Mouse (Mus musculus) neural tube, embryonic 12.5 days (tissue): Measurements from ENCODE around the gene Dnajb11. TPM values are rescaled to one million over a fixed set of nuclear protein-coding genes. Genes with fewer than 3 reads are reported as not detected.

ENCODE experiments used
- ATAC-seq: fragments of 200-750 bp; cut with Nextera tagmentation; 2 replicates; pipeline ENCODE4 v1.8.0; 2017; ENCODE audit warnings: low read depth, mild to moderate bottlenecking, moderate TSS enrichment, moderate library complexity; ENCODE audit not compliant: low FRiP score
- H3K27ac ChIP-seq: fragments of 300-500 bp; sonication (generic); 2 replicates; pipeline ENCODE4 v1.5.1; 2016
- H3K27me3 ChIP-seq: fragments of 300-500 bp; sonication (generic); replicated peaks from 2 replicates; pipeline ENCODE4 v1.6.1; 2016; ENCODE audit warnings: mild to moderate bottlenecking
- H3K36me3 ChIP-seq: fragments of 300-500 bp; sonication (generic); 2 replicates; pipeline ENCODE4 v1.6.1; 2016; ENCODE audit warnings: mild to moderate bottlenecking
- H3K4me1 ChIP-seq: fragments of 300-500 bp; sonication (generic); 2 replicates; pipeline ENCODE4 v1.6.1; 2016
- H3K4me2 ChIP-seq: fragments of 300-500 bp; sonication (generic); replicated peaks from 2 replicates; pipeline ENCODE4 v1.6.1; 2016; ENCODE audit warnings: mild to moderate bottlenecking
- H3K4me3 ChIP-seq: fragments of 300-500 bp; sonication (generic); 2 replicates; pipeline ENCODE4 v1.5.1; 2016
- H3K9ac ChIP-seq: fragments of 300-500 bp; sonication (generic); 2 replicates; pipeline ENCODE4 v1.6.1; 2016; ENCODE audit warnings: mild to moderate bottlenecking
- H3K9me3 ChIP-seq: fragments of 300-500 bp; sonication (generic); 2 replicates; pipeline ENCODE4 v1.6.1; 2016; ENCODE audit warnings: mild to moderate bottlenecking
- WGBS: fragments of 180-500 bp; shearing (Covaris S2); methylation state at CpG from one replicate; pipeline ENCODE4 v1.1.7; 2016; 5-methylcytosine and 5-hydroxymethylcytosine counted together
- polyA plus RNA-seq: library from polyadenylated mRNA; unstranded; fragments of >200 nt; fragmentation: Nextera tagmentation; extraction: Ambion mirVana; gene quantifications from 2 replicates; pipeline ENCODE4 v1.2.1, GENCODE M21; 2016

The Dnajb11 gene
- 107 and 112 TPM in 2 replicates for polyA plus RNA-seq

DNA sequence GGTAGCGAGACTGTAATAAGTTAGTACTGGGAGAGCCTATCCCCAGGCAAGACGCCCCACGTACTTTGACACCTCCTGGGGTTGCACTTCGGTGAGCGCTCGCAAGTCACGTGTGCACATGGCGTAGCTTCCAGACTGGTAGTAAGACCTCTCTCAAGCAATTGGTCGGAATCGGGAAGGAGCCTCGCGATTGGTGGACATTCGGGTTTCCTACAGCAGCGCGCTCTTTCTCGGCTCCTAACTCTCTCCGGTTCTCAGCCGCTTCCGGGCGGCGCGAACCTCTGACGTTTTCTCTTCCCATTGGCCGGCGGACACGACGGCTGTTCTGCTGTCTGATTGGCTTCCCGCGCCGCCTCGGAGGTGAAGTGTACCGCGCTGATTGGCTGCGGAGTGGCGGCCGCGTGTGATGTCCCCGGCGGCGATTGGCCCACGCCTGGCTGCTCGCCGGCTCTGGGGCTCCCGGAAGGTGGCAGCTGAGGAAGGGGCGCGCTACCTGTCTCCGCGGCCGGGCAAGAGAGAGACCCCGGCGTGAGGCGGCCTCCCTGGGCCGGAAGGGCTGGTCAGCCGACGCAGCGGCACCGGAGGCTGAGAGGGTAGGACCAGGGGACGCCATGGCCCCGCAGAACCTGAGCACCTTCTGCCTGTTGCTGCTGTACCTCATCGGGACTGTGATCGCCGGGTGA, at the start of gene Dnajb11, which contains the start of gene Tbccd1:
TSS of gene Dnajb11 (plus strand) at position 415 of the 683 bp plus-strand sequence.
TSS of gene Tbccd1 (minus strand) at position 239 of the 683 bp plus-strand sequence.
- H3K4me2 ChIP-seq = peak within 1 kb of the TSS; percentile 96
- no peak within 1 kb of the TSS for H3K27ac ChIP-seq
- no peaks in the 10 kb centered on the region for H3K9me3 ChIP-seq
- under 1% methylated on average over 62 of the region's 62 CpGs for WGBS
- H3K36me3 ChIP-seq = peaks cover 2% of the 10 kb centered on the region
- H3K27me3 ChIP-seq = no peaks in the 10 kb centered on the region
- H3K4me1 ChIP-seq = peaks cover 15% of the 10 kb centered on the region
- peak; percentile 100 for ATAC-seq
- peak within 1 kb of the TSS; percentile 89 for H3K4me3 ChIP-seq
- peak within 1 kb of the TSS; percentile 83 for H3K9ac ChIP-seq

DNA sequence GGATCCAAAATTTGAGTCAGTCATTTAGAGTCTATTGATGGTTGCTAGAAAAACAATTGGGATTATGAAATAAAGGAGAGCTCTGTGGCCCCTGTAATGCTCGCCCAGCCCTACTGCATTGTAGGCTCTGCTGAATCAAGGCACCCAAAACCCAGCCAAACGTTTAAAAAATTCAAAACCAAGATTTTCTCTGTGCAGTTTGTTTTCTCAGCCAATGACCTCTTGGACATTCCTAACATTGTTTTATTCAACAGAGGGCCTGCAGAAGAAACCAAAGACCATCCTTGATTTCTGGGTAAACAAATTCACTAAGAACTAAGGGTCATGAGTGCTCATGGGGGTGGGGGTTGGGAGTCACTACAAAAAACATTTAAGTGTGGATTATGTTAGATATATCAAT, 46.2 kb upstream of the Dnajb11 start, which contains the start of gene Crygs:
TSS of gene Crygs (minus strand) at position 101 of the 400 bp plus-strand sequence.
- Histone ChIP-seq H3K4me2 (no peak within 1 kb of the TSS), H3K36me3 (peaks cover 10% of the 10 kb centered on the region; the same call in 1 of the 2 replicates), H3K4me1 (no peaks in the 10 kb centered on the region), H3K4me3 (no peak within 1 kb of the TSS), H3K27me3 (peaks cover 17% of the 10 kb centered on the region), H3K27ac (no peak within 1 kb of the TSS), H3K9ac (no peak within 1 kb of the TSS), H3K9me3 (no peaks in the 10 kb centered on the region)
- 83% methylated on average over 2 of the region's 2 CpGs for WGBS
- no peak for ATAC-seq

DNA sequence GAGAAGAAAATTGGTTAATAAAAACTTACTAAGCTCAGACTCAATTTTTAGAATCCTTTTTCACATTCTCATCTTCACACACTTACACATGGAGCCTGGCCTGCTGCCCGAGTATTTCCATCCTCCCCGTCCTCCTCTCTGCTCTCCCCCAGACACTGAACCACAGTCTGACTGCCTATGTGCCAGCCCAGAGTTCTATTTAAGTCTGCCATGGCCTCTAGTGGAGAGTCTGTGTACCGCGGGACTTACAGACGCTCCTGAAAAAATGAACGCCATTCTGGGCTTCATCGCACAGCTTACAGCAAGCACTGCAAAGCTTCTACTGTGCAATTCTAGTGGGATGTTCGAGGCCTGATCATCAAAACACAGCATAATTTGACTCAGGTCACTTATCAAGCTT, 36.9 kb upstream of the Dnajb11 start:
- ATAC-seq = no peak
- WGBS = 58% methylated on average over 8 of the region's 8 CpGs

DNA sequence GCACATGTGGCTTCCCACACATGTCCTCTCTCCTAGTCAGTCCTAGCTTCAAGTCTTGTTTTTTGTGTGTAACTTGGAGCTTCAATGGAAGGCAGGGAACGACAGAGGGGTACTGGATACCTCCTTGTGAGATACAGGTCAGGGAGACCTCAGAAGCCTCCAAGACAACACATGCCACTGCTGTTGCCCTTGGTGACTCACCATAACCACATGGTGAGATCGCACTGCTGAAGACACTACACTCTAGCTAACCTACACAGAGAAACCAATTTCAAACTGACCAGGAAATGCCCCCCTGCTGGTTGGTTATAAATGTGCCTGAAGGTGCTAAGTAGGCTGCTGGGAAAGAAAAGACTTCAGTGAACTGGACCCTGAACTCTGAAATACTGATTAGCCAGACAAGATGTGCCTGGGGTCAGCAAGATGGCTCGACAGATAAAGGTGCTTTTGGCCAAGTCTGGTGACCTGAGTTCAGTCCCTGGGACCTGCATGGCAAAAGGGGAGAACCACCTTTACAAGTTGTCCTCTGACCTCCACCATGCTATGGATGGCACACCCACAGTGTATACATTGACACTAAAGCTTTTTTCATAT, 24.6 kb upstream of the Dnajb11 start:
- no peak overlapping the region for H3K4me3 ChIP-seq
- no peaks in the 10 kb centered on the region for H3K27me3 ChIP-seq
- ATAC-seq = no peak
- no peaks in the 10 kb centered on the region for H3K4me1 ChIP-seq
- H3K27ac ChIP-seq = no peak overlapping the region
- no peak overlapping the region for H3K4me2 ChIP-seq
- 89% methylated on average over 3 of the region's 3 CpGs for WGBS
- H3K9ac ChIP-seq = no peak overlapping the region
- H3K36me3 ChIP-seq = peaks cover 27% of the 10 kb centered on the region
- H3K9me3 ChIP-seq = no peaks in the 10 kb centered on the region

More for the DNA sequence above, 36.9 kb upstream of the Dnajb11 start:
- Histone ChIP-seq H3K4me3 (no peak overlapping the region), H3K27me3 (no peaks in the 10 kb centered on the region), H3K9me3 (no peaks in the 10 kb centered on the region), H3K4me2 (no peak overlapping the region), H3K4me1 (no peaks in the 10 kb centered on the region), H3K27ac (no peak overlapping the region), H3K36me3 (peaks cover 14% of the 10 kb centered on the region), H3K9ac (no peak overlapping the region)

DNA sequence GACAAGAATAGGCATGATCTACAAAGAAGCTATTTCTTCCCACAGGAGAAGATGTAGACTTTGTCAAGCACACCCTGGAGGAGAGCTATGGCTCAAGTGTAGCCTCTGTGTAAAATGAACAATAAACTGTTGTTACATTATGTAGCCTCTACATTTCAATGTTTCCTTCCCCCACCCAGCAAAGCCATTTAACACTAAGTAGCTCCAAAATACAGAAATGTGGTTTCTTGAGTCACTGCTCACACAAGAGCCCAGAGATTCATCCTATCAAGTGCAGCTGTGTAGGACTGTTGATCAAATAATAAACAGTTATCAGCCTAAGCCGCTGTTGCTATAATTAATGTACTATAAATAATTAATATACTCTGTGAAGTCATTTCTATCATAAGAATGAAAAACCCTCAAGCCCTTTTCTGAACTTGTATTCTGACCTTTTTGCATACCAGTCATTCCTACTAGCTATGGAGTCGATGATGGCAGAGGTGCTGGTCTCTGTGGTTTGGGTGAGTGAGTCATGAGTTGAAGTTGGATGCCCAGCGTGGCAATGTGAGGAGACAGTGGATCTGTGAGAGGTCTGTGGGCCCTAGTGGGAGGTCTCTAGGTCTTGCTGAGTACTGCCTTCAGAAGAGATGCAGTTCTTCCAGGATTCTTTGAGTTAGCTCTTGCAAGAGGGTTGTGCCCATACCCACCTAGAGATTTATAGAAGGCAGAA, 18.3 kb upstream of the Dnajb11 start:
- no peak for ATAC-seq
- Histone ChIP-seq H3K4me2 (no peak overlapping the region), H3K36me3 (peaks cover 28% of the 10 kb centered on the region; the same call in 1 of the 2 replicates), H3K4me1 (no peaks in the 10 kb centered on the region), H3K4me3 (no peak overlapping the region), H3K9ac (no peak overlapping the region), H3K27me3 (no peaks in the 10 kb centered on the region), H3K27ac (no peak overlapping the region), H3K9me3 (no peaks in the 10 kb centered on the region)
- WGBS = 90% methylated on average over 3 of the region's 3 CpGs

DNA sequence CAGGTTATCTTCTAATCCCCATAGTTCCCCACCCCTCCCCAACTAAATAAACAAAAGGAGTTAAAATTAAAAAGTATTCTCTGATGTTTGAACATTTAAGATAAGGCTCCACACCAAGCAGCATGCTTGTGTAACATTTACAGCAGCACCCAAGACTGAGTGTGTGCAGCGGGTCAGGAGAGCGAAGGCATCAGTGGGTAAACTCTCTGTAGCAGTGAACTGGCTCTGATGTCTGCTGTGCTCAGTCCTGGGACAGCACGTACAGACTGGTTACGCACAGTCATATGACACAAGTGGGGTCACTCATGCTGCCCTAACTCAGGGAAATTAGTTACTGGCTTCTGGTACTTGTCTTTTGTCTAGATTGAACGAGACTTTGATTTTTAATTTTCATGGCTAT, 14.8 kb upstream of the Dnajb11 start:
- H3K4me2 ChIP-seq = no peak overlapping the region
- H3K9me3 ChIP-seq = no peaks in the 10 kb centered on the region
- WGBS = 92% methylated on average over 5 of the region's 5 CpGs
- no peak overlapping the region for H3K27ac ChIP-seq
- H3K4me3 ChIP-seq = no peak overlapping the region
- H3K27me3 ChIP-seq = no peaks in the 10 kb centered on the region
- ATAC-seq = no peak
- H3K9ac ChIP-seq = no peak overlapping the region
- H3K36me3 ChIP-seq = peaks cover 17% of the 10 kb centered on the region; the same call in 1 of the 2 replicates
- H3K4me1 ChIP-seq = no peaks in the 10 kb centered on the region

DNA sequence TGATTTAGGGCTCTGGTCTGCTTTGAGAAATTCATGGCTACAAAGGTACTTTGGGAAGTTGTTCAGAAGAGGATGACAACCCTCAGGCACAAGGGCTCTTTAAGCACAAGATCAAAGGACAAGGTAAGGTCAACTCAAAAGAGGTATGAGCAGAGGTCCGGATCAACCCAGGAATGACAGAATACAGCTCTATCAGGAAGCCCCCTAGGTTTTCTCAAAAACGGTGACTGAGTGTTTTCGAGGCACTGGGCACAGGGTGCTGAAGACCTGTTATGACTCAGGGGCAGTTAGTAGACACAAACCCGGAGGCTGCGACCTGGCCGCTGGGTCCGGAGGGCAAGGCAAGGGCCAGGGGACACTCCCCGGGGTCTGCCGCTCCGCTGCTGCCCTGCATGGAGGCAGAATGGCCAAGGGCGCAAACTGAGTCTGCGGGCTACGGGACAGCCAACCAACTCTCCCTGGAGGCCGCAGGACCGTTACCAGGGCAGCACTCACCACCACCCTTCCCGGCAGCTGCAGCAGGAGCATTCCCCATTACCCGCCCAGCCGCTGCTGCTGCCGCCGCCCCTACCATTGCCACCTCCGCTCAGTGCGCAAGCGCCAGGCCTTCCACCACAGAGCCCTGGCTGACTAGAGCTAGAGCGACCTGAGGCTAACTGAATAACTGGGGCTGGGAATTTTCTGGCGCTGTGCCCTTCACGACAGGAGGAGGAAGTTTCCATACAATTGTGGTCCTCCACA, 13.4 kb upstream of the Dnajb11 start:
- 3% methylated on average over 26 of the region's 26 CpGs for WGBS
- Histone ChIP-seq H3K9ac (peak overlapping the region; percentile 62), H3K27me3 (no peaks in the 10 kb centered on the region), H3K27ac (no peak overlapping the region), H3K9me3 (no peaks in the 10 kb centered on the region), H3K4me2 (peak overlapping the region; percentile 82), H3K4me3 (peak overlapping the region; percentile 46), H3K36me3 (peaks cover 17% of the 10 kb centered on the region; the same call in 1 of the 2 replicates), H3K4me1 (no peaks in the 10 kb centered on the region)
- peak; percentile 95 for ATAC-seq

DNA sequence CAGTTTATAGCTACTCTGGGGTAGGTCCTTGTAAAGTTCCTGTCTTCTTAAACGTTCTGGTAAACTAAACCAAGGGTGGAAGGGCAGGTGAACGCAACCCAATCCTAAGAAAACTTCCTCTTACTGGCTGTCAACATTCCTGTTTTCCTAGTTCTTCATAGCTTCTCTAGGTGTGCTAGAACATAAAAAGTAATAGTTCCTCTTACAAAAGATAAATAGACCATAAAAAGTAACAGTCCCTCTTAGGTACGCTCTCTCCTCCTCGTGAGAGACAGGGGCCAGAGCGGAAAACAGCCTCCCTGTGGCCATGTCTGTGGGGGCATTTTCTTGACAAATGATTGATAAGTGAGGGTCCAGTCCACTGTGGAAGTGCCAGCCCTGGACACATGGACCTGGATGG, 12.8 kb upstream of the Dnajb11 start:
- ATAC-seq = 0 out of 2 replicates have a peak, but pooled peaks have one; percentile 27
- Histone ChIP-seq H3K9ac (no peak overlapping the region), H3K4me2 (peak overlapping the region; percentile 82), H3K4me3 (no peak overlapping the region; the same call in 1 of the 2 replicates), H3K27ac (no peak overlapping the region), H3K9me3 (no peaks in the 10 kb centered on the region), H3K27me3 (no peaks in the 10 kb centered on the region), H3K4me1 (no peaks in the 10 kb centered on the region), H3K36me3 (peaks cover 13% of the 10 kb centered on the region; the same call in 1 of the 2 replicates)
- WGBS = 42% methylated on average over 5 of the region's 5 CpGs

DNA sequence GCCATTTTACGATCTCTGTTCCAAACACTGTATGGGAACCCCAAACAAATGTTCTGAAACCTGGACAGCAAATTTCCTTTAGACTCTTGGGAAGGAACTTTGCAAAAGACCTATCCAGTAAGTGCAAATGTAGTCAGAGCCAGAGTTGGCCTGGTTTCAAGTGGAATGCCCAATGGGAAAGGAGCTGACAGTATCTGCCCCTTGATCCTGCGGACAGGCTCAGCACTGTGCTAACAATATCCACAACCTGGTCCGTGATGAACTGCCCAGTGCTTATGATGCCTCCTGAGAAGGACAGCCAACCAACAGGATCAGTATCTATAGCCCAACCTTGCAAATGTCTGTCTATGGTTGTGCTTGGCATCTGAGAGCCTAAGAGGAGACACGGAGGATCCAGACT, 12.2 kb upstream of the Dnajb11 start:
- WGBS = 84% methylated on average over 4 of the region's 4 CpGs
- peaks cover 7% of the 10 kb centered on the region; the same call in 1 of the 2 replicates for H3K36me3 ChIP-seq
- no peaks in the 10 kb centered on the region for H3K4me1 ChIP-seq
- no peak overlapping the region for H3K9ac ChIP-seq
- no peaks in the 10 kb centered on the region for H3K27me3 ChIP-seq
- no peak overlapping the region for H3K4me3 ChIP-seq
- no peaks in the 10 kb centered on the region for H3K9me3 ChIP-seq
- no peak for ATAC-seq
- no peak overlapping the region for H3K4me2 ChIP-seq
- no peak overlapping the region for H3K27ac ChIP-seq

DNA sequence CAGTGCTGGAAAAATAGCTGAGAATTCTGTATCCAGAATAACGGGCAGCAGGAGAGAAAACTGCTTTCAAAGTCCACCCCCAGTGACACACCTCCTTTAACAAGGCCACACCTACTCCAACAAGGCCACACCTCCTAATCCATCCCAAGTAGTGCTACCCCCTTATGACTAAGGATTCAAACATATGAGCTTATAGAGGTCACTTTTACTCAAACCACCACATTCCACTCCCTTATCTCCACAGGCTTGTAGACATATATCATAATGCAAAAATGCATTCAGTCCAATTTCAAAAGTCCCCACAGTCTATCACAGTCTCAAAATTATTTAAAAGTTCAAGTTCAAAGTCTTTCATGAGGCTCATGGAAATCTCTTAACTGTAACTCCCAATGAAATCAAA, 10.0 kb upstream of the Dnajb11 start:
- no peak for ATAC-seq
- H3K4me1 ChIP-seq = no peaks in the 10 kb centered on the region

DNA sequence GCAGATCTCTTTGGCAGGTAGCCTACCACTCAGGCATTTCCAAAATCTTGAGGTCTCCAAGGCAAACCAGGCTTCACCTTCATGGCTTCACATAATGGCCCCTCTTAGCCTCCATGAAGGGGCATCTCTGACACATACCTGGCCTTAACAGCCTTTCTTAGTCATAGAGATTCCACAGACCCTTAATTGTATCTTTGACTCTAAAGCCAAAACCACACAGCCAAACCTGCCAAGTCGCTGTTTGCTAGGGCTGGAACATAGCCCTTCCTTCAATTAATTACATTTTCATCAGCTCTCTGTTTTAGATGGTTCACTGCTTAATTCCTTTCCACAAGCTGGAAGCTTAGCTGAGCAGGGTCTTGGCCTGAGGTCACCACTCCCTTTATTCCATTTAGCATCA, 9.3 kb upstream of the Dnajb11 start:
- no peaks in the 10 kb centered on the region for H3K4me1 ChIP-seq
- WGBS = 97% methylated on average over 1 of the region's 1 CpGs
- no peak overlapping the region for H3K9ac ChIP-seq
- no peak overlapping the region for H3K27ac ChIP-seq
- ATAC-seq = no peak
- H3K36me3 ChIP-seq = no peaks in the 10 kb centered on the region
- no peak overlapping the region for H3K4me3 ChIP-seq
- no peaks in the 10 kb centered on the region for H3K9me3 ChIP-seq
- no peak overlapping the region for H3K4me2 ChIP-seq
- no peaks in the 10 kb centered on the region for H3K27me3 ChIP-seq

More for the DNA sequence above, 10.0 kb upstream of the Dnajb11 start:
- H3K36me3 ChIP-seq = no peaks in the 10 kb centered on the region
- no peak overlapping the region for H3K27ac ChIP-seq
- no peak overlapping the region for H3K4me2 ChIP-seq
- H3K27me3 ChIP-seq = no peaks in the 10 kb centered on the region
- no peak overlapping the region for H3K9ac ChIP-seq
- no peaks in the 10 kb centered on the region for H3K9me3 ChIP-seq
- WGBS = 94% methylated on average over 1 of the region's 1 CpGs
- H3K4me3 ChIP-seq = no peak overlapping the region
